Mouse (Mus musculus): ENCODE measurements around the gene Rcan3. TPM values are rescaled to one million over a fixed set of nuclear protein-coding genes. Genes with fewer than 3 reads are reported as not detected.

Rcan3 gene
- polyA plus RNA-seq, 1 experiment from 2014 or later = 17.7 TPM

GRCm38 (mm10) chr4:135425625-135426024 is 8.0 kb downstream of the Rcan3 start:
- WGBS = 78% methylated on average over 9 of the region's 9 CpGs

GRCm38 (mm10) chr4:135420961-135421360 is 12.7 kb downstream of the Rcan3 start:
- Histone ChIP-seq H3K36me3 (ENCODE audit: control insufficient read depth, insufficient read depth, low read length) (peaks cover 48% of the 10 kb centered on the region), H3K4me3 (ENCODE audit: low read depth, low read length) (no peak overlapping the region), H3K4me1 (ENCODE audit: control insufficient read depth, insufficient read depth, low read length) (no peaks in the 10 kb centered on the region), H3K27me3 (replicated peaks; ENCODE audit: control insufficient read depth, insufficient read depth, low read length) (no peaks in the 10 kb centered on the region), H3K4me2 (ENCODE audit: low read length) (no peak overlapping the region), H3K9me3 (replicated peaks; ENCODE audit: control insufficient read depth, low read length) (no peaks in the 10 kb centered on the region), H3K9ac (ENCODE audit: low read length) (no peak overlapping the region), H3K27ac (ENCODE audit: low read depth, low read length) (no peak overlapping the region)
- WGBS = 95% methylated on average over 13 of the region's 13 CpGs
- ATAC-seq (no peak), DNase-seq (ENCODE audit: low spot score) (no peak)

More at GRCm38 (mm10) chr4:135425625-135426024, 8.0 kb downstream of the Rcan3 start:
- H3K9ac ChIP-seq (ENCODE audit: low read length) = no peak overlapping the region
- H3K9me3 ChIP-seq (replicated peaks; ENCODE audit: control insufficient read depth, low read length) = no peaks in the 10 kb centered on the region
- H3K36me3 ChIP-seq (ENCODE audit: control insufficient read depth, insufficient read depth, low read length) = peaks cover 15% of the 10 kb centered on the region; the same call in 1 of the 2 replicates
- H3K27ac ChIP-seq (ENCODE audit: low read depth, low read length) = no peak overlapping the region
- no peak overlapping the region for H3K4me3 ChIP-seq (ENCODE audit: low read depth, low read length)
- no peaks in the 10 kb centered on the region for H3K4me1 ChIP-seq (ENCODE audit: control insufficient read depth, insufficient read depth, low read length)
- no peak overlapping the region for H3K4me2 ChIP-seq (ENCODE audit: low read length)
- H3K27me3 ChIP-seq (replicated peaks; ENCODE audit: control insufficient read depth, insufficient read depth, low read length) = no peaks in the 10 kb centered on the region
- DNase-seq (ENCODE audit: low spot score) (peak; percentile 68), ATAC-seq (peak; percentile 40; the same call in 1 of the 2 replicates)

GRCm38 (mm10) chr4:135420416-135420815 is 13.2 kb downstream of the Rcan3 start:
- Histone ChIP-seq H3K4me2 (ENCODE audit: low read length) (no peak overlapping the region), H3K9me3 (replicated peaks; ENCODE audit: control insufficient read depth, low read length) (no peaks in the 10 kb centered on the region), H3K27me3 (replicated peaks; ENCODE audit: control insufficient read depth, insufficient read depth, low read length) (no peaks in the 10 kb centered on the region), H3K4me3 (ENCODE audit: low read depth, low read length) (no peak overlapping the region), H3K9ac (ENCODE audit: low read length) (no peak overlapping the region), H3K27ac (ENCODE audit: low read depth, low read length) (no peak overlapping the region), H3K4me1 (ENCODE audit: control insufficient read depth, insufficient read depth, low read length) (no peaks in the 10 kb centered on the region), H3K36me3 (ENCODE audit: control insufficient read depth, insufficient read depth, low read length) (peaks cover 53% of the 10 kb centered on the region)
- WGBS = 84% methylated on average over 11 of the region's 11 CpGs
- DNase-seq (ENCODE audit: low spot score) (no peak), ATAC-seq (no peak)

DNA sequence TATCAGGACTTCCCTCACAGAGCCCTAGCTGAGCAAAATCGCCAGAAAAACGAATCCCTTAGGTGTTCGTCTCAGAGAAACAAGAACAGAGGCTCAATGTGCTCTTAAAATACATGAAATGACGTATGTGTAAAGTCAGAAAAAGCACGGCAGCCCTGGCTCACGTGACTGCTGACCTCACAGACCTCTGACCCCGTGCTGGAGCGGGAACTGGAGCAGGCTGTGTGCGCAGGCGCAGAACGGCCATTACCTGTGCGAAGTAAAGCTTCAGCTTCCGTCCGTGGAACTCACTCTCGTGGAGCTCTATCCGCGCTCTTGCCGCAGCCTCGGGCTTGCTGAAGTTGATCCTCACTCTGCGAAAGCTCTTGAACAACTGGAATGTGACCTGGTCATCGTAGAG is 13.7 kb downstream of the Rcan3 start:
- WGBS = 93% methylated on average over 21 of the region's 21 CpGs
- Histone ChIP-seq H3K9ac (ENCODE audit: low read length) (no peak overlapping the region), H3K4me3 (ENCODE audit: low read depth, low read length) (no peak overlapping the region), H3K27me3 (replicated peaks; ENCODE audit: control insufficient read depth, insufficient read depth, low read length) (no peaks in the 10 kb centered on the region), H3K4me2 (ENCODE audit: low read length) (no peak overlapping the region), H3K4me1 (ENCODE audit: control insufficient read depth, insufficient read depth, low read length) (no peaks in the 10 kb centered on the region), H3K27ac (ENCODE audit: low read depth, low read length) (no peak overlapping the region), H3K36me3 (ENCODE audit: control insufficient read depth, insufficient read depth, low read length) (peaks cover 55% of the 10 kb centered on the region), H3K9me3 (replicated peaks; ENCODE audit: control insufficient read depth, low read length) (no peaks in the 10 kb centered on the region)
- DNase-seq (ENCODE audit: low spot score) (no peak), ATAC-seq (no peak)

DNA sequence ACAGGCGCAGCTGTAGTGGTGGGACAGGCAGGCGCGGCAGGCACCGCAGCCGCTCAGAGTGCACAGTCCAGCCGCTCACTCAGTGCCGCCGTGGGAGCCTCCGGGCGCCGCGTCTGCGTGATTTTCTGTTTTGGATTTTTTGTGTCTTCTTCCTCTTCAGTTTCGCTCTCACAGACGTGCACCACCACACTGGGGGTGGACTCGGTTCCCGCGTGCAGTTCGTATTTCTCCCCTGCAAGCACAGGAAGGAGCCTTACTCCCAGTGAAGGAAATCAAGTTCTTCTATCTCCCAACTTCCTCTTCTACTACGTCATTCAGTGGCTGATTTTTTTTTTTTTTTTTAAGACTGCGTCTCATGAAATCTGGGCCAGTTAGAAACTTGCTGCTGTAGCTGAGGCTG is 17.3 kb downstream of the Rcan3 start:
- H3K4me2 ChIP-seq (ENCODE audit: low read length) = no peak overlapping the region
- H3K4me1 ChIP-seq (ENCODE audit: control insufficient read depth, insufficient read depth, low read length) = no peaks in the 10 kb centered on the region
- H3K36me3 ChIP-seq (ENCODE audit: control insufficient read depth, insufficient read depth, low read length) = peaks cover 47% of the 10 kb centered on the region
- H3K27ac ChIP-seq (ENCODE audit: low read depth, low read length) = no peak overlapping the region
- no peak for DNase-seq (ENCODE audit: low spot score)
- H3K4me3 ChIP-seq (ENCODE audit: low read depth, low read length) = no peak overlapping the region
- WGBS = 93% methylated on average over 21 of the region's 21 CpGs
- H3K9ac ChIP-seq (ENCODE audit: low read length) = no peak overlapping the region
- no peak for ATAC-seq
- H3K27me3 ChIP-seq (replicated peaks; ENCODE audit: control insufficient read depth, insufficient read depth, low read length) = no peaks in the 10 kb centered on the region
- no peaks in the 10 kb centered on the region for H3K9me3 ChIP-seq (replicated peaks; ENCODE audit: control insufficient read depth, low read length)

- H3K36me3 ChIP-seq (ENCODE audit: control insufficient read depth, insufficient read depth, low read length) = peaks cover 30% of the 10 kb centered on the region
Observed at GRCm38 (mm10) chr4:135413491-135413890, 20.2 kb downstream of the Rcan3 start.

DNA sequence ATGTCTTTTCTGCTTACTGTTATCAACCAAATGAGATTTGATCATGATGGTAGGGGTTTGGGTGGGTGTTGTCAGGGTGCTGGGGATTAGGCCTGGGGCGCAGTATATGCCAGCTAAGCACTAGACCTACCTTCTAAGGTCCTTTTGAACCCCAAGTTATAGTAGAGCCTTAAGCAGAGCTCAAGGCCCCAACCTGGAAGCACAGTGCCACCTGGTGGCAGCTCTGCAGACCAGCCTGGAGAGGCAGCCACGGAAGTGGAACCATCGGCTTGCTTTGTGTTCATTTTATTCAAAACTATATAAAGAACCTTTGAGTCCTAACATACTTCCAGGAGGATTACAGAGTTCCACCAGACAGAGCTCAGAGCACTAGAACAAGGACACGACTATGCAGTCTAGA is 22.0 kb downstream of the Rcan3 start:
- no peak for ATAC-seq
- no peak overlapping the region for H3K27ac ChIP-seq (ENCODE audit: low read depth, low read length)
- H3K9me3 ChIP-seq (replicated peaks; ENCODE audit: control insufficient read depth, low read length) = no peaks in the 10 kb centered on the region
- no peak overlapping the region for H3K9ac ChIP-seq (ENCODE audit: low read length)
- no peak overlapping the region for H3K4me3 ChIP-seq (ENCODE audit: low read depth, low read length)
- no peak overlapping the region for H3K4me2 ChIP-seq (ENCODE audit: low read length)
- no peaks in the 10 kb centered on the region for H3K4me1 ChIP-seq (ENCODE audit: control insufficient read depth, insufficient read depth, low read length)
- DNase-seq (ENCODE audit: low spot score) = peak; percentile 72
- peaks cover 18% of the 10 kb centered on the region; the same call in 1 of the 2 replicates for H3K36me3 ChIP-seq (ENCODE audit: control insufficient read depth, insufficient read depth, low read length)
- WGBS = 27% methylated on average over 4 of the region's 4 CpGs
- H3K27me3 ChIP-seq (replicated peaks; ENCODE audit: control insufficient read depth, insufficient read depth, low read length) = no peaks in the 10 kb centered on the region

More at GRCm38 (mm10) chr4:135413491-135413890, 20.2 kb downstream of the Rcan3 start:
- Histone ChIP-seq H3K4me1 (ENCODE audit: control insufficient read depth, insufficient read depth, low read length) (no peaks in the 10 kb centered on the region), H3K4me3 (ENCODE audit: low read depth, low read length) (no peak overlapping the region), H3K27ac (ENCODE audit: low read depth, low read length) (no peak overlapping the region), H3K9me3 (replicated peaks; ENCODE audit: control insufficient read depth, low read length) (no peaks in the 10 kb centered on the region), H3K4me2 (ENCODE audit: low read length) (no peak overlapping the region), H3K27me3 (replicated peaks; ENCODE audit: control insufficient read depth, insufficient read depth, low read length) (no peaks in the 10 kb centered on the region), H3K9ac (ENCODE audit: low read length) (no peak overlapping the region)
- WGBS = 76% methylated on average over 8 of the region's 8 CpGs
- DNase-seq (ENCODE audit: low spot score) (no peak), ATAC-seq (no peak)

DNA sequence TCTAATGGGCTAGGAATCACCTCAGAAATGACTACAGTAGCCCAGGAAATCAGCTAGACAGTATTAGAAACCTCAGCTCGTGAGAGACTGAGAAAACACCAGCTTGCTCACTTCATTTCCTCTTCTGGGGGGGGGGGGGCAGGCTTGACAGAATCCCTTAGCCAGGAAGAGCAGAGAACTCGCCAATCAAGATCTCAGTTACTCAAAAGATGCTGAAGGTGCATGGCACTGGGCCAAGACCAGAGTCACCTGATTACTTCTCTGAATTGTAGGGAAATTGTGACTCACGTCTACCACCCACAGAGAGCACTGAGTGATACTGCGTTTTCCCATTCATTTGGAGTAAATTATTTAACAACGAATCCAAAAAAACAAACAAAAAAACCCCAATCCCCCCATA is 27.5 kb downstream of the Rcan3 start:
- Histone ChIP-seq H3K27ac (ENCODE audit: low read depth, low read length) (no peak overlapping the region), H3K4me3 (ENCODE audit: low read depth, low read length) (no peak overlapping the region), H3K9me3 (replicated peaks; ENCODE audit: control insufficient read depth, low read length) (no peaks in the 10 kb centered on the region), H3K4me1 (ENCODE audit: control insufficient read depth, insufficient read depth, low read length) (no peaks in the 10 kb centered on the region), H3K4me2 (ENCODE audit: low read length) (no peak overlapping the region), H3K9ac (ENCODE audit: low read length) (no peak overlapping the region), H3K27me3 (replicated peaks; ENCODE audit: control insufficient read depth, insufficient read depth, low read length) (no peaks in the 10 kb centered on the region), H3K36me3 (ENCODE audit: control insufficient read depth, insufficient read depth, low read length) (no peaks in the 10 kb centered on the region)
- 42% methylated on average over 5 of the region's 5 CpGs for WGBS
- peak; percentile 43 for DNase-seq (ENCODE audit: low spot score)
- ATAC-seq = no peak

- Histone ChIP-seq H3K9ac (ENCODE audit: low read length) (no peak overlapping the region), H3K4me2 (ENCODE audit: low read length) (no peak overlapping the region), H3K4me1 (ENCODE audit: control insufficient read depth, insufficient read depth, low read length) (no peaks in the 10 kb centered on the region), H3K4me3 (ENCODE audit: low read depth, low read length) (no peak overlapping the region), H3K36me3 (ENCODE audit: control insufficient read depth, insufficient read depth, low read length) (no peaks in the 10 kb centered on the region), H3K27ac (ENCODE audit: low read depth, low read length) (no peak overlapping the region), H3K9me3 (replicated peaks; ENCODE audit: control insufficient read depth, low read length) (no peaks in the 10 kb centered on the region), H3K27me3 (replicated peaks; ENCODE audit: control insufficient read depth, insufficient read depth, low read length) (no peaks in the 10 kb centered on the region)
- 88% methylated on average over 2 of the region's 2 CpGs for WGBS
- ATAC-seq = no peak
- DNase-seq (ENCODE audit: low spot score) = no peak
Observed at GRCm38 (mm10) chr4:135404916-135405315, 28.7 kb downstream of the Rcan3 start.

Data from forebrain, embryonic 14.5 days (tissue).